Mouse (Mus musculus) liver, embryonic 12.5 days (tissue): ENCODE data around the gene Arid5a. TPM values are rescaled to one million over a fixed set of nuclear protein-coding genes. Genes with fewer than 3 reads are reported as not detected.

Source experiments
- ATAC-seq: fragments of 200-750 bp; cut with Nextera tagmentation; 2 replicates; pipeline ENCODE4 v1.8.0; 2017; ENCODE audit warnings: moderate number of reproducible peaks, mild to moderate bottlenecking, moderate library complexity
- H3K27ac ChIP-seq: fragments of 300-500 bp; sonication (generic); 2 replicates; pipeline ENCODE4 v1.5.1; 2016; ENCODE audit warnings: mild to moderate bottlenecking
- H3K27me3 ChIP-seq: fragments of 300-500 bp; sonication (generic); replicated peaks from 2 replicates; pipeline ENCODE4 v1.6.1; 2016; ENCODE audit warnings: mild to moderate bottlenecking, moderate library complexity
- H3K36me3 ChIP-seq: fragments of 300-500 bp; sonication (generic); 2 replicates; pipeline ENCODE4 v1.6.1; 2016; ENCODE audit warnings: mild to moderate bottlenecking, moderate library complexity
- H3K4me1 ChIP-seq: fragments of 300-500 bp; sonication (generic); 2 replicates; pipeline ENCODE4 v1.6.1; 2016
- H3K4me2 ChIP-seq: fragments of 300-500 bp; sonication (generic); 2 replicates; pipeline ENCODE4 v1.6.1; 2016; ENCODE audit warnings: mild to moderate bottlenecking, moderate library complexity
- H3K4me3 ChIP-seq: fragments of 300-500 bp; sonication (generic); 2 replicates; pipeline ENCODE4 v1.5.1; 2016; ENCODE audit warnings: mild to moderate bottlenecking, moderate library complexity
- H3K9ac ChIP-seq: fragments of 300-500 bp; sonication (generic); 2 replicates; pipeline ENCODE4 v1.6.1; 2016; ENCODE audit warnings: mild to moderate bottlenecking, moderate library complexity
- H3K9me3 ChIP-seq: fragments of 300-500 bp; sonication (generic); replicated peaks from 2 replicates; pipeline ENCODE4 v1.6.1; 2016; ENCODE audit warnings: mild to moderate bottlenecking, moderate library complexity
- WGBS: fragments of 180-500 bp; shearing (Covaris S2); methylation state at CpG from one replicate; pipeline ENCODE4 v1.1.7; 2016; ENCODE audit not compliant: insufficient replicate concordance; 5-methylcytosine and 5-hydroxymethylcytosine counted together
- polyA plus RNA-seq: library from polyadenylated mRNA; unstranded; fragments of >200 nt; fragmentation: Nextera tagmentation; extraction: Ambion mirVana; gene quantifications from 2 replicates; pipeline ENCODE4 v1.2.1, GENCODE M21; 2016

The Arid5a gene
- 2.3 and 3.4 TPM in 2 replicates for polyA plus RNA-seq

DNA sequence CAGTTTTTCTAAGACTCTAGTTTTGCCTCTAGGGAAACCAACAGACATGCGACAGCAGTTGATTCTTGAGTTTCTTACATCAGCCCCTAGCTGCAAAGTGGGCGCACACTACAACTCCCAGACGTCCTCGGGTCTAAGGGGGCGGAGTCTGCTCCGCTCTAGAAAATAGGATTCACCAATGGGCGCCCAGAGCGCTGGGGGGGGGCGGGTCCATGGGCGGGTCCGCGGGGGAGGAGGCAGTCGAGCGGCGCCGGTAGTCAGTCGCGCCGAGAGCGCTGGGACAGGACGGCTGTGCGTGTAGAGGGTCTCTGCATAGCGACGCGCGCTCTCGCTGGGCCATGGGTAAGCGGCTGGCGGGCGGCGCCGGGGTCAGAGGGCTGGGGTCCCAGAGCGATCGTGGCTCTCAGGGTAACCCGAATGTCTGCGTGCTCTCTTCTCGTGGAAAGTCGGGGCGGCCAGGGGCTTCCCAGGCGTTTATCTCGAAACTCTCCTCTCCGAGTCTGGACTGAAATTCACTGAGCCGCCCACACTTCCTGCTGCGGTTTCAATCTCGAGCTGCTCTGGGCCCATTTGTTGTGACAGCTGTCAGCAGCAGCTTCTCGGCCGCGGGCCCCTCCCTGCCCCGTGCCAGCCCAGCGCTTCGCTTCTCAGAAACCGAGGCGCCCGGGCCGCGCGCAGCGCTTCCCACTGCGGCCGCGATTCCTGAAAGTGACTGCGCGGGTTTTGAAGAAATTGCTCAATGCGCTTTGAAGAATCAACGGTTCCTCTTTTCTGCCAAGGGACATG lies at the start of gene Arid5a:
Arid5a (plus strand) TSS at position 239 of the 786 bp plus-strand sequence.
- H3K9ac ChIP-seq: peak within 1 kb of the TSS; percentile 77
- H3K27me3 ChIP-seq: peaks cover 67% of the 10 kb centered on the region
- H3K36me3 ChIP-seq: no peaks in the 10 kb centered on the region
- no peaks in the 10 kb centered on the region for H3K9me3 ChIP-seq
- peak; percentile 91 for ATAC-seq
- H3K4me3 ChIP-seq: peak within 1 kb of the TSS; percentile 71
- peak within 1 kb of the TSS; percentile 97 for H3K4me2 ChIP-seq
- H3K27ac ChIP-seq: peak within 1 kb of the TSS; percentile 76
- peaks cover 30% of the 10 kb centered on the region for H3K4me1 ChIP-seq
- WGBS: under 1% methylated on average over 65 of the region's 65 CpGs

DNA sequence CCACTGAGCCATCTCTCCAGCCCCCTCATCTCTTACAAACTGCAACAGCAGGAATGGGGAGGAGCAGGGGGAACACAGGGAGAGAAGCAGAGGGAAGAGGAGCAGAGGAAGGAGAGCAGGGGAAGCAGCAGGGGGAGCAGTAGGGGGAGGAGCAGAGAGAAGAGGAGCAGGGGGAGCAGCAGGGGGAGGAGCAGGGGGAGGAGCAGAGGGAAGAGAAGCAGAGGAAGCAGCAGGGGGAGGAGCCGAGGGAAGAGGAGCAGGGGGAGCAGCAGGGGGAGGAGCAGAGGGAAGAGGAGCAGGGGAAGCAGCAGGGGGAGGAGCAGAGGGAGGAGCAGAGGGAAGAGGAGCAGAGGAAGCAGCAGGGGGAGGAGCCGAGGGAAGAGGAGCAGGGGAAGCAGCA lies 48.9 kb upstream of the Arid5a start:
- Histone ChIP-seq H3K4me3 (no peak overlapping the region), H3K4me2 (no peak overlapping the region), H3K36me3 (no peaks in the 10 kb centered on the region), H3K27me3 (peaks cover 24% of the 10 kb centered on the region), H3K27ac (no peak overlapping the region), H3K4me1 (peaks cover 19% of the 10 kb centered on the region; the same call in 1 of the 2 replicates), H3K9ac (no peak overlapping the region), H3K9me3 (peaks cover 8% of the 10 kb centered on the region)
- 25% methylated on average over 2 of the region's 2 CpGs for whole genome bisulfite sequencing
- ATAC-seq: no peak

DNA sequence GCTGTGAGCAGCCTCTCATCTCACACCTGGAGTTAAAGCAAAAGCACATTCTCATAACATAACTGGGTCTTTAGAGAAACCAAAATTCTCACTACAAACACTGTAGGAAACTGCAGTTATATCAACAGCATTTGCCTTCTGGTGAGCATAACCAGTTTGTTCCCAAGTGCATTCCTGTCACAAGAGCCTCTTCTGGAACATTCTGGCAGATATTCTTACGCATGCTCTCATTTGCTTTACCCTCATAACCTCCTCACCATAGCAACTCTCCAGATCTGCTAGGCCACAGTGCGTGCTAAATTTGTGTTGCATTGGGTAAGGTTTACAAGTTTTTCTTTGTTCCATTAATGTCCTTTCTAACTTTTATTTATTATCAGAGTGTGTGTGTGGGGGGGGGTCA lies 48.3 kb upstream of the Arid5a start:
- Histone ChIP-seq H3K4me3 (no peak overlapping the region), H3K4me2 (no peak overlapping the region), H3K27me3 (peaks cover 18% of the 10 kb centered on the region), H3K36me3 (no peaks in the 10 kb centered on the region), H3K9ac (no peak overlapping the region), H3K9me3 (peaks cover 8% of the 10 kb centered on the region), H3K4me1 (peaks cover 25% of the 10 kb centered on the region), H3K27ac (no peak overlapping the region)
- no peak for ATAC-seq
- WGBS: 84% methylated on average over 2 of the region's 2 CpGs

- H3K27me3 ChIP-seq: peaks cover 7% of the 10 kb centered on the region
- H3K4me2 ChIP-seq: no peak overlapping the region
- no peaks in the 10 kb centered on the region for H3K36me3 ChIP-seq
- H3K4me1 ChIP-seq: peaks cover 29% of the 10 kb centered on the region
- no peak overlapping the region for H3K9ac ChIP-seq
- H3K4me3 ChIP-seq: no peak overlapping the region
- peaks cover 8% of the 10 kb centered on the region for H3K9me3 ChIP-seq
- 83% methylated on average over 1 of the region's 1 CpGs for WGBS
- no peak for ATAC-seq
- H3K27ac ChIP-seq: no peak overlapping the region
Measured at GRCm38 (mm10) chr1:36260418-36260817, 47.1 kb upstream of the Arid5a start.

GRCm38 (mm10) chr1:36261708-36262504 lies 45.6 kb upstream of the Arid5a start:
- WGBS: 38% methylated on average over 19 of the region's 19 CpGs
- Histone ChIP-seq H3K27me3 (no peaks in the 10 kb centered on the region), H3K4me1 (peaks cover 37% of the 10 kb centered on the region), H3K9ac (no peak overlapping the region), H3K4me2 (no peak overlapping the region), H3K9me3 (peaks cover under 1% of the 10 kb centered on the region; the same call in 1 of the 2 replicates), H3K27ac (no peak overlapping the region), H3K36me3 (no peaks in the 10 kb centered on the region), H3K4me3 (no peak overlapping the region)
- peak; percentile 54 for ATAC-seq

DNA sequence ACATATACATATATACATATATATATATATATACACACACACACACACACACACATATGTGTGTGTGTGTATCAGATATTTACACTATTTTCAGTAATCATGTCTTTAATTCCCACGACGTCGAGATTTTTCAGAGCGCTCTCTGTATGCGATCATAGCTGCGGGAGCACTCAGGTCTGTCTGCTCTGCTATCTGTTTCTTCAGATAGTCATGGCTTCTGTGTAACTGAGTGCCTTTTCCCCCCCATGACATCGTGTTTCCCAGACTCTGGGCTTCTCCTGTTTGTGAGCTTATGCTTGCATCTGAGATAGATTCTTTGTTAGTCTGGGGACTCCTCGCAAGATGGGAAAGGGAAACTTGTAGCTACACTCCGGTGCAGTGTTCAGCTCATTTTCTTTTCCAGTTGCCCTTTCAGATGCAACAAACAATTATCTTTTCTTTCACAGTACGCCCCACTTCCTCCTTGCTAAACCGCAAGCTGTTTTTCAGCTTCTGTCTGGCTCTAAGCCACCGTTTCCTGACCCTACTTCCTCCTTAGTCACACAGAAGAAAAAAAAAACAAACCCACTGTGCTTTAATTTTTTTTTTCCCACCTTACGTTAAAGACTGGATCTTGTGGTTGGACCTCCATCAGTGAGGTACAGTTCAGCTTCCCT lies 43.6 kb upstream of the Arid5a start:
- Histone ChIP-seq H3K4me2 (peak overlapping the region; percentile 55), H3K27me3 (no peaks in the 10 kb centered on the region), H3K27ac (peak overlapping the region; percentile 73), H3K36me3 (no peaks in the 10 kb centered on the region), H3K9me3 (no peaks in the 10 kb centered on the region), H3K9ac (0 out of 2 replicates have a peak overlapping the region, but pooled peaks have one; percentile 7), H3K4me1 (peaks cover 37% of the 10 kb centered on the region), H3K4me3 (peak overlapping the region; percentile 17; the same call in 1 of the 2 replicates)
- 10% methylated on average over 13 of the region's 13 CpGs for WGBS
- ATAC-seq: 0 out of 2 replicates have a peak, but pooled peaks have one; percentile 40

DNA sequence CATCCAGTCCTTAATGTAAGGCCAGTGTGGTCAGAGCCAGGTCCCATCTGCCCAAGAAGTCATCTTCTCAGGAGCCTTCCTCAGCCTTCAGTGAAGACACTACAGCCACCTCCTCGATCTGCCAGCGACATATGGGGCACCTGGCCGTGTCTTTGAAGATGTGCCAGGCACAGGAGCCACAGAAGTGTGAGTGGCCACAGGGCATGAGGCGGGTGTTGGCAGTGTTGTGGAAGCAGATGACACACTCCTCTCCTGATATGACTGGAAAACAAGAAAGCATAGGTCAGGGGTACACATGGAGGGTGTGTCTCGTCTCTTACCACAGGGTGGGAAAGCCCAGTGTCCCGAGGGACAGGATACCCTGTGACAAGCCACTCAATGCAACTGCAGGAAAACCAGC lies 41.2 kb upstream of the Arid5a start:
- no peak overlapping the region for H3K4me2 ChIP-seq
- no peak for ATAC-seq
- H3K9me3 ChIP-seq: no peaks in the 10 kb centered on the region
- no peak overlapping the region for H3K4me3 ChIP-seq
- H3K9ac ChIP-seq: no peak overlapping the region
- H3K27me3 ChIP-seq: peaks cover 9% of the 10 kb centered on the region
- H3K27ac ChIP-seq: no peak overlapping the region
- H3K36me3 ChIP-seq: no peaks in the 10 kb centered on the region
- 59% methylated on average over 6 of the region's 6 CpGs for WGBS
- H3K4me1 ChIP-seq: peaks cover 54% of the 10 kb centered on the region

GRCm38 (mm10) chr1:36267595-36267994 lies 39.9 kb upstream of the Arid5a start:
- WGBS: 83% methylated on average over 3 of the region's 3 CpGs
- no peak overlapping the region for H3K4me2 ChIP-seq
- no peak overlapping the region for H3K27ac ChIP-seq
- H3K36me3 ChIP-seq: no peaks in the 10 kb centered on the region
- no peak for ATAC-seq
- H3K4me1 ChIP-seq: peaks cover 56% of the 10 kb centered on the region
- H3K9ac ChIP-seq: no peak overlapping the region
- no peaks in the 10 kb centered on the region for H3K9me3 ChIP-seq
- H3K4me3 ChIP-seq: no peak overlapping the region
- peaks cover 14% of the 10 kb centered on the region for H3K27me3 ChIP-seq

DNA sequence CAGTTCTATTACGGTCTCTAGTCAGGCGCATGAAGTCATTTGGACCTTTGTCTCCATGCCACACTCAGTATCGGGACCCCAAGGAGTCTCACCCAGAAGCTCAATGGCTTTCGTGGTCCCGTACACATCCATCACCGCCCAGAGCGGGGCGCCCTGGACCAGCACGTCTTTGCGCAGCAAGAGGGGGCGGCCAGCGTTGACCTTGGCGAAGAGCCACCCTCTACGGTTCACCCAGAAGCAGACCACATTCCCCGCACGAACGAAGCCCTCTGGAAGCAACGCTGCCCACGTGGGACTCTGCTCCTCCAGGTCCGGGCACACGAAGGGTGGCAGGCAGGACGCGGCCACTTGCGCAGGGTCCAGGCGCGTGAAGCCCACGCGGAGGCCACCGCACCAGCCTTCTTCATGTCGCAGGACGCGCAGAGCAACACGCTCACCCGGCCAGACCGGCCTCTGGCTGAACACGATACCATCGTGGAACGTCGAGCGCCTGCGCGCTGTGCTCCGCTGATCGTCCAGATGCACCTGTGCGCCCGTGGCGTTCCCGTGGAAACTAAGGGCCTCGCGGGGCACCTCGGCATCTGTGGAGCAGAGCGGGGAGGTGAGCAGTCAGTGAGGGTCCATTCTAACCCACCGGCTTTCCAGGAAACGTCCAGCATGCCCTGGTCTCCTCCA lies 38.3 kb upstream of the Arid5a start:
- Histone ChIP-seq H3K27ac (no peak overlapping the region), H3K4me2 (0 out of 2 replicates have a peak overlapping the region, but pooled peaks have one; percentile 19), H3K9ac (no peak overlapping the region), H3K27me3 (peaks cover 14% of the 10 kb centered on the region), H3K4me1 (peaks cover 67% of the 10 kb centered on the region), H3K4me3 (0 out of 2 replicates have a peak overlapping the region, but pooled peaks have one; percentile 11), H3K9me3 (no peaks in the 10 kb centered on the region), H3K36me3 (no peaks in the 10 kb centered on the region)
- no peak for ATAC-seq
- 64% methylated on average over 54 of the region's 54 CpGs for WGBS

DNA sequence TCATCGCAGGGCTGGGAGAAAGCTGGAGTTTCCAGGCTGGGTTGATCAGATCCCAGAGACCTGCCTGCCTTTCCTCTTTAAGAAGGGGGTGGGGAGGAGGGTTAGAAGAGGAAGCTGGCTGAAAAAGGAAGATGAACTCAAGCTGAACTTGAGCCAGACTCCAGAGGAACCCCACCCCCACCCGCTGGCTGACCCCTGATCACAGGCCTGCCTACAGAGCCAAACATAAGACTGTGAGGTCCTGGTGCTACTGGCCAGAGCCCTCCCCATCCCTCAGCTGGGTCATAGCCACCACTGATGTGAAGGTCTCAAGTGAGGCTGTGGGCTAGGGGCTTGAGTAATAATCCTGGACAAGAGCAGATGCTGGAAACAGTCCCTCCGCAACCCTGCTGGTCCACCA lies 36.9 kb upstream of the Arid5a start:
- Histone ChIP-seq H3K36me3 (no peaks in the 10 kb centered on the region), H3K9ac (no peak overlapping the region), H3K4me2 (peak overlapping the region; percentile 10), H3K4me3 (no peak overlapping the region), H3K9me3 (no peaks in the 10 kb centered on the region), H3K27ac (peak overlapping the region; percentile 49; the same call in 1 of the 2 replicates), H3K27me3 (peaks cover 14% of the 10 kb centered on the region), H3K4me1 (peaks cover 67% of the 10 kb centered on the region)
- WGBS: 42% methylated on average over 3 of the region's 3 CpGs
- ATAC-seq: no peak

DNA sequence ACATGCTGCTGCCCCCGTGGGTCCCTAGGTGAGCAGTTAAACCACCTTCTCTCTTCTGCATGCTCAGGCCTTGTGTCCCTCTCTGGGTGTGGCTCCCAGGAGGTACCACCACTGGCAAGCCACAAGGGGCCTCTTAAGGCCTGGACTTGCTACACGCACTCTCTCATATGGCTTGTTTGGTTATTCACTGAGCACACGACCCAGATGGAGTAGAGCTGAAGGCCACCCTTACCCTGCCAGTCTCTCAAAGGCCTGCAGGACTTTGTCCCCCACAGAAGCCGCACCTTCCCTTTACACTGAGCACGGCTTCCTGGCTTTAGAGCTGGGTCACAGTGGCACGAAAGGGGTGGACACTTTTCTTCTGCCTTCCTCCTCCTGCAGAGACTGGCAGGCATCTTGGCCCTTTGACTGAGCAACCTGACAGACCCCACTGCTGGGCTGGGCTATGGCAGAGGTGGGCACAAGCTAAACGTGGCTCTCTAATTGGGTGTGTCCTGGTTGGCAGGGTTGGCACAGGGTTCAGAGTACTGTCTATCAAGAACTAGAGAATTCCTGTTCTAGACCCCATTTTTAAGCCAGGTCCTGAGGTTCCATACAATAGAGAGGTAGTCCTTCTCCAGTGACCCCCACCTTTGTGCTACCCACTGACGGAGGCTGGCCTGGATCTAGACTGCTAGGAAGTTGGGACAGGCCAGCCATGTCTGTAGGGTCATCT lies 35.9 kb upstream of the Arid5a start:
- Histone ChIP-seq H3K36me3 (no peaks in the 10 kb centered on the region), H3K27me3 (peaks cover 14% of the 10 kb centered on the region), H3K27ac (peak overlapping the region; percentile 49; the same call in 1 of the 2 replicates), H3K9me3 (no peaks in the 10 kb centered on the region), H3K4me1 (peaks cover 70% of the 10 kb centered on the region), H3K9ac (no peak overlapping the region), H3K4me3 (no peak overlapping the region), H3K4me2 (peak overlapping the region; percentile 55)
- ATAC-seq: no peak
- WGBS: 27% methylated on average over 8 of the region's 8 CpGs
